Mouse (Mus musculus): ENCODE data around the gene Spop.
A peak's percentile ranks its signal among the peaks of the same experiment; 100 is the strongest.
"Not testable (repeated sequence)": the region's sequence is repeated elsewhere in the genome, so short reads cannot be mapped to it uniquely, and the experiment has no call there.

The Spop gene

GRCm38 (mm10) chr11:95391201-95391600, 22.7 kb upstream of the Spop start:
- no peak for DNase-seq (ENCODE audit: low spot score)

DNA sequence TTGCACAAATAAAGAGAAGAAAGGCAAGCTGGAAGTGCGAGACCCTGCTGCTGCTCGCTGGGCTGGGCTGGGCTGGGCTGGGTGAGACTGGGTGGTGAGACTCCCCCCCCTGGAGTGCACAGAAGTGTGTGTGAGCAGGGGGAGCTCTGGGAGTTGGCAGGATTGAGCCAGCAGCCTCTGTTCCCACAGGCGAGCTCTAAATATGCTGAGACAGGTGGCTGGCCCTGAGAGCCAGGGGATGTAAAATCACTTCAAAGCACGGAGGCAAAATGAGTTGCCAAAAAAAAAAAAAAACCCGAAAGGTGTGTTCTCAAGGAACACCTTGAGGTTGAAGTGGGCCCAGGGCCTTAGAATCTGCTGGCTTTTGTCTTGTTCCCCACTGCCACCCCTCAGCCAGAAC, 22.1 kb upstream of the Spop start:
- DNase-seq (ENCODE audit: low spot score) = no peak

- no peak for DNase-seq (ENCODE audit: low spot score)
These were observed 21.6 kb upstream of the Spop start for GRCm38 (mm10) chr11:95392223-95392667.

- no peak for DNase-seq (ENCODE audit: low spot score)
These were observed 21.0 kb upstream of the Spop start for GRCm38 (mm10) chr11:95392708-95393499.

GRCm38 (mm10) chr11:95393500-95393816, 20.4 kb upstream of the Spop start:
- DNase-seq (ENCODE audit: low spot score) = no peak

- no peak for DNase-seq (ENCODE audit: low spot score)
These were observed 19.8 kb upstream of the Spop start for GRCm38 (mm10) chr11:95394112-95394511.

GRCm38 (mm10) chr11:95396548-95396947, 17.3 kb upstream of the Spop start:
- DNase-seq (ENCODE audit: low spot score) = no peak

DNA sequence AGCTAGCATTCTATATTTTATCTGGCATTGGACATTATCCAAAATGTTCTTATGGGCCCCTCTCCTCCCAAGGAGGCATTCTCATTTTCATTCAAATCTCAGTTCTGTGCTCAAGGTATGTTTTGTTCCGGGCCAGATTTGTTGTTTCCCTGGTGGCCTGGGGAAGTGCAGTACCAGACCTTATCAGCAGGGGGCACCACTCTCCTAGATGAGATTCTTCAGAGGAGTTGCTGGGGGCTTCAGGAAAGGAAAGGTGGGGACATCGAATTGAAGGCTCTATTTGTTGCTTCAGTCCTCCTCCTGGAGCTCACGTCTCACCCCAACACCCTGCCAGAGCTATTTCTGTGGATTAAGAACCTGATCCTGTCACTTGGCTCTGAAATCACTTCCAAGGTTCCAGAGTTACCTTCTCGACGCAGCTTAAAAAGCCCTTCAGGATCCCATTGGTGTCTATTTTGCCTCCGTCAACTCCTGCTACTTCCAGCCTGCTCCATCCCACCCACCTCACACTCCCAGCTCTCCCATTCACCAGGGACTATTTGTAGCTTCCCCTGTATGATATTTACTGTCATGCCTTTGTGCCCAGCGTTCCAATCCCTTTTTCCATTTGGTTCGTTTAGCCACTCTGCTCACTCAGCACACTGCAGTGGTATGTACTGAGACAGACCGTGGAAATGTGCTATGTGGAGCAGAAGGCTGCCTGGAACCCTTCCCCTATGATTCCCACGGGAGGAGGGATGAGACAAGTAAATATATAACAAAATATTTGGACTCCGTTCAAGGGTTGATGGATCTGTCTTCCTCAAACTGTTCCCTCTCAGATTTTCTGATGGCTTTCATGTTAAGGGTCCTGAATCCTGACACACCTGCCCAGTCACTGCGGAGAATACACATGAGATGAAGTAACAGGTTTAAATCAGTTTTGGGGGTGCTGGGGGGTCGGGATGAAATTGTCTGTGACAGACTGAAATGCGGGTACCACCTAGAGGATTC, 15.7 kb upstream of the Spop start:
- DNase-seq (ENCODE audit: low spot score) = no peak

DNA sequence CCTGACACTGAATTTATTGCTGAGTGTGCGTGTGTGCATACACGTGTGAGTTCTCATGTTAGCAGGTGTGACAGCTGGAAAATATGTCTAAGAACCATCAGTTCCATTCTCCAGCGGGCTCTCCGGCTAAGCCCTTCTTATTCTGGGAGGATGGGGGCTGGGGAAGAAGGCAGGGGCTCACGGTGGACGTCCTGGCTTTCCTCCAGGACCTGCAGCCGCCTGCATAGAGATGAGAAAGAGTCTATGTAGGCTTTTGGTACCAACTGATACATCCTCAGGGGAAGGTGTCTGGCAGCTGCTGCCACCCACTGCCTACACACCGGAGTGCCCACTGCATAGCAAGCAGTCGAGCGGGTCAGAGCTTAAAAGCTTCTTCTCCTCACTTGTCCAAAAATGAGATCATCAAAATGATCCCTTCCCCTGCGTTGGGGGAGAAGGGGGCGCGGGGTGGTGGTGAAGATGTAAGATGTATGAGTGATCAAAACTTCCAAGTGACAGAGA, 14.3 kb upstream of the Spop start:
- DNase-seq (ENCODE audit: low spot score) = no peak

- no peak for DNase-seq (ENCODE audit: low spot score)
These were observed 12.3 kb upstream of the Spop start for GRCm38 (mm10) chr11:95401568-95401967.

GRCm38 (mm10) chr11:95402196-95402595, 11.7 kb upstream of the Spop start:
- no peak for DNase-seq (ENCODE audit: low spot score)

DNA sequence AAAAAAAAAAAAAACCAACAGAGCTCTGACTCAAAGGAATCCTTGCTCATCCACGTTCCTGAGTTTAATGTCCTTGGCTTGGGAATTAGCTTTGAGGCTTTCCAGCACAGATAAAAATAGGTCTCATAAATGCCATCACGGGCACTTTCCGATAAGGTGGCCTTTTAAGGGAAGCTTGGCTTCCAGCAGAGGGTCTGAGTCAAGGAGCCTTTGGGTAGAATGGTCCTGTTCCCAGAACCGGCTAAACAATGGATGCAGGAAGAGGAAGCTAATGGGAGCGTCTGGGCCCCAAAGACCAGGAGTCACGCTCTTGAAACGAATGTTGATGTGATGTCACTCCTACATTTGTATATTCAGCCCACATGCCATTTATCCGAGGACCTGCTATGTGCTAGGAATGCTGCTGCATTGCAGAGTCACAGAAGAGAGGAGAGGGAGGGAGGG, 11.2 kb upstream of the Spop start:
- no peak for DNase-seq (ENCODE audit: low spot score)

GRCm38 (mm10) chr11:95403382-95404340, 10.2 kb upstream of the Spop start:
- DNase-seq (ENCODE audit: low spot score) = no peak

- DNase-seq (ENCODE audit: low spot score) = no peak
These were observed 8.1 kb upstream of the Spop start for GRCm38 (mm10) chr11:95405771-95406170.

DNA sequence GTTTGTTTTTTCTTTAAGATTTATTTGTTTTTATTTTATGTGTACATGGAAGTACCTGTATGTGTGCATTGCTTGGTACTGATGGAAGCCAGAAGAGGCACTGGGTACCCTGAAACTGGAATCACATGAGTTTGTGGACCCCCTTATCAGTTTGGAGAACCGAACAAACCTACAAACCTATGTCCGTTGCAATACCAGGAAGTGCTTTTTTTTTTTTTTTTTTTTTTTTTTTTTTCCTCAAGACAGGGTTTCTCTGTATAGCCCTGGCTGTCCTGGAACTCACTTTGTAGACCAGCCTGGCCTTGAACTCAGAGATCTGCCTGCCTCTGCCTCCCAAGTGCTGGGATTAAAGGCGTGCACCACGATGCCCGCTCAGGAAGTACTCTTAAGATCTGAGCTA, 7.5 kb upstream of the Spop start:
- not testable (repeated sequence) for DNase-seq (ENCODE audit: low spot score)

DNA sequence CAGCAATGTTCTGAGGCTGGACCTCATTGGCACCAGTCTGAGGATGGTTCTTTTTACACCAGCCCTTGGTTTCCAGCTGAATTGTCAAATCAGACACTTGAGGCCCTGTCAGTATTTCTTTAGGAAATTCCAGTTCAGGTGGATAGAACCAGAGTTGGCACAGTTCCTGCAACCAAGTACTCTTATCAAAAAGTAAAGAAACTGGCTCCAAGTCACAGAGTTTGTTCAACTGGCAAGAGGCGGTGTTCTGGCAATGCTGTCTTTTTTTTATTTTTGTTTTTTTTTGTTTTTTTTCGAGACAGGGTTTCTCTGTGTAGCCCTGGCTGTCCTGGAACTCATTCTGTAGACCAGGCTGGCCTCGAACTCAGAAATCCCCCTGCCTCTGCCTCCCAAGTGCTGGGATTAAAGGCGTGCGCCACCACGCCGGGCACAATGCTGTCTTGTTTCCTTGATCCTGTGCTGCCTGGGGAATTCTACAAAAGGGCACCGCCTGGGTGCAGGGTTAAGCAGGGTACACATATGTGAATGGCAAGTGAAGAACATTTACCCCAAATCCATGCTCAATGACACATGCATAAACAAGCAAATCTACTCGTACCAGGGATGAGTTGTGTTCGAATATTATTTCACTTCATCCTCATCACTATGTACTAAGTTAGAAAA, 4.3 kb upstream of the Spop start:
- no peak for DNase-seq (ENCODE audit: low spot score)

- DNase-seq (ENCODE audit: low spot score) = no peak
These were observed 2.3 kb upstream of the Spop start for GRCm38 (mm10) chr11:95411453-95412013.

GRCm38 (mm10) chr11:95412615-95413014, 1.3 kb upstream of the Spop start:
- DNase-seq (ENCODE audit: low spot score) = no peak

- peak; percentile 84 for DNase-seq (ENCODE audit: low spot score)
These were observed 769 bp downstream of the Spop start for GRCm38 (mm10) chr11:95414536-95415161.

- DNase-seq (ENCODE audit: low spot score) = no peak
These were observed 2.1 kb downstream of the Spop start for GRCm38 (mm10) chr11:95415931-95416330.
